Mouse (Mus musculus): ENCODE results near the gene Castor1. TPM values are rescaled to one million over a fixed set of nuclear protein-coding genes. Genes with fewer than 3 reads are reported as not detected.

The Castor1 gene
- polyA plus RNA-seq, 1 experiment from 2014 or later = 6.6 TPM

- peaks cover 66% of the 10 kb centered on the region for H3K4me1 ChIP-seq
- H3K27ac ChIP-seq = peak overlapping the region; percentile 75; the same call in 1 of the 2 replicates
- peaks cover 3% of the 10 kb centered on the region; the same call in 1 of the 2 replicates for H3K36me3 ChIP-seq
- H3K9ac ChIP-seq = no peak overlapping the region
- WGBS = 61% methylated on average over 3 of the region's 3 CpGs
- H3K4me2 ChIP-seq = no peak overlapping the region
- no peak overlapping the region for H3K4me3 ChIP-seq
- H3K27me3 ChIP-seq = no peaks in the 10 kb centered on the region
- no peaks in the 10 kb centered on the region for H3K9me3 ChIP-seq
- ATAC-seq (ENCODE audit: insufficient number of reproducible peaks, insufficient read depth, low FRiP score, low TSS enrichment, low read depth) = no peak
These were observed 25.3 kb upstream of the Castor1 start for GRCm38 (mm10) chr11:4192757-4193156.

GRCm38 (mm10) chr11:4193420-4193819 lies 24.6 kb upstream of the Castor1 start:
- ATAC-seq (ENCODE audit: insufficient number of reproducible peaks, insufficient read depth, low FRiP score, low TSS enrichment, low read depth) = no peak
- peaks cover 3% of the 10 kb centered on the region; the same call in 1 of the 2 replicates for H3K36me3 ChIP-seq
- H3K27ac ChIP-seq = no peak overlapping the region
- H3K27me3 ChIP-seq = no peaks in the 10 kb centered on the region
- H3K9me3 ChIP-seq = no peaks in the 10 kb centered on the region
- no peak overlapping the region for H3K4me3 ChIP-seq
- H3K9ac ChIP-seq = no peak overlapping the region
- H3K4me2 ChIP-seq = no peak overlapping the region
- peaks cover 60% of the 10 kb centered on the region for H3K4me1 ChIP-seq

- H3K4me1 ChIP-seq = peaks cover 53% of the 10 kb centered on the region
- WGBS = 76% methylated on average over 3 of the region's 3 CpGs
These were observed 22.4 kb upstream of the Castor1 start for GRCm38 (mm10) chr11:4195597-4196031.

GRCm38 (mm10) chr11:4196636-4197035 lies 21.4 kb upstream of the Castor1 start:
- Histone ChIP-seq H3K9me3 (no peaks in the 10 kb centered on the region), H3K4me1 (peaks cover 42% of the 10 kb centered on the region), H3K9ac (peak overlapping the region; percentile 32; the same call in 1 of the 2 replicates), H3K27ac (no peak overlapping the region), H3K4me3 (no peak overlapping the region), H3K36me3 (peaks cover 3% of the 10 kb centered on the region; the same call in 1 of the 2 replicates), H3K4me2 (no peak overlapping the region), H3K27me3 (no peaks in the 10 kb centered on the region)
- WGBS = 59% methylated on average over 8 of the region's 8 CpGs
- no peak for ATAC-seq (ENCODE audit: insufficient number of reproducible peaks, insufficient read depth, low FRiP score, low TSS enrichment, low read depth)

More at GRCm38 (mm10) chr11:4195597-4196031, 22.4 kb upstream of the Castor1 start:
- H3K27me3 ChIP-seq = no peaks in the 10 kb centered on the region
- no peak for ATAC-seq (ENCODE audit: insufficient number of reproducible peaks, insufficient read depth, low FRiP score, low TSS enrichment, low read depth)
- H3K36me3 ChIP-seq = peaks cover 3% of the 10 kb centered on the region; the same call in 1 of the 2 replicates
- no peaks in the 10 kb centered on the region for H3K9me3 ChIP-seq
- no peak overlapping the region for H3K9ac ChIP-seq
- no peak overlapping the region for H3K27ac ChIP-seq
- H3K4me3 ChIP-seq = no peak overlapping the region
- H3K4me2 ChIP-seq = no peak overlapping the region

- no peak overlapping the region for H3K27ac ChIP-seq
- 71% methylated on average over 1 of the region's 1 CpGs for WGBS
- H3K4me3 ChIP-seq = no peak overlapping the region
- H3K4me1 ChIP-seq = peaks cover 34% of the 10 kb centered on the region
- H3K27me3 ChIP-seq = no peaks in the 10 kb centered on the region
- no peak overlapping the region for H3K4me2 ChIP-seq
- ATAC-seq (ENCODE audit: insufficient number of reproducible peaks, insufficient read depth, low FRiP score, low TSS enrichment, low read depth) = no peak
- H3K9ac ChIP-seq = no peak overlapping the region
- H3K9me3 ChIP-seq = no peaks in the 10 kb centered on the region
- H3K36me3 ChIP-seq = no peaks in the 10 kb centered on the region; the same call in 1 of the 2 replicates
These were observed 20.3 kb upstream of the Castor1 start for GRCm38 (mm10) chr11:4197691-4198090.

- Histone ChIP-seq H3K9ac (no peak overlapping the region), H3K27me3 (no peaks in the 10 kb centered on the region), H3K4me2 (no peak overlapping the region), H3K4me1 (peaks cover 15% of the 10 kb centered on the region), H3K9me3 (no peaks in the 10 kb centered on the region), H3K4me3 (no peak overlapping the region), H3K27ac (no peak overlapping the region), H3K36me3 (peaks cover 17% of the 10 kb centered on the region)
- no peak for ATAC-seq (ENCODE audit: insufficient number of reproducible peaks, insufficient read depth, low FRiP score, low TSS enrichment, low read depth)
- 75% methylated on average over 11 of the region's 11 CpGs for WGBS
These were observed 15.9 kb upstream of the Castor1 start for GRCm38 (mm10) chr11:4201981-4202700.

GRCm38 (mm10) chr11:4202995-4203704 lies 14.9 kb upstream of the Castor1 start:
- no peak for ATAC-seq (ENCODE audit: insufficient number of reproducible peaks, insufficient read depth, low FRiP score, low TSS enrichment, low read depth)

GRCm38 (mm10) chr11:4203705-4204074 lies 14.3 kb upstream of the Castor1 start:
- Histone ChIP-seq H3K27ac (no peak overlapping the region), H3K36me3 (peaks cover 33% of the 10 kb centered on the region), H3K4me3 (no peak overlapping the region), H3K4me1 (peaks cover 13% of the 10 kb centered on the region), H3K9ac (no peak overlapping the region), H3K27me3 (no peaks in the 10 kb centered on the region), H3K4me2 (no peak overlapping the region), H3K9me3 (no peaks in the 10 kb centered on the region)
- 55% methylated on average over 2 of the region's 2 CpGs for WGBS
- ATAC-seq (ENCODE audit: insufficient number of reproducible peaks, insufficient read depth, low FRiP score, low TSS enrichment, low read depth) = no peak

More at GRCm38 (mm10) chr11:4202995-4203704, 14.9 kb upstream of the Castor1 start:
- Histone ChIP-seq H3K4me1 (peaks cover 13% of the 10 kb centered on the region), H3K9me3 (no peaks in the 10 kb centered on the region), H3K4me2 (no peak overlapping the region), H3K9ac (no peak overlapping the region), H3K36me3 (peaks cover 28% of the 10 kb centered on the region), H3K27me3 (no peaks in the 10 kb centered on the region), H3K27ac (no peak overlapping the region), H3K4me3 (no peak overlapping the region)
- 83% methylated on average over 12 of the region's 12 CpGs for WGBS

GRCm38 (mm10) chr11:4205097-4205655 lies 12.8 kb upstream of the Castor1 start:
- Histone ChIP-seq H3K27me3 (no peaks in the 10 kb centered on the region), H3K4me3 (no peak overlapping the region), H3K9me3 (no peaks in the 10 kb centered on the region), H3K27ac (no peak overlapping the region), H3K36me3 (peaks cover 47% of the 10 kb centered on the region), H3K4me2 (no peak overlapping the region), H3K9ac (no peak overlapping the region), H3K4me1 (peaks cover 6% of the 10 kb centered on the region; the same call in 1 of the 2 replicates)
- 83% methylated on average over 5 of the region's 5 CpGs for WGBS
- ATAC-seq (ENCODE audit: insufficient number of reproducible peaks, insufficient read depth, low FRiP score, low TSS enrichment, low read depth) = no peak

GRCm38 (mm10) chr11:4205951-4206350 lies 12.1 kb upstream of the Castor1 start:
- Histone ChIP-seq H3K4me1 (peaks cover 6% of the 10 kb centered on the region; the same call in 1 of the 2 replicates), H3K4me2 (no peak overlapping the region), H3K9me3 (no peaks in the 10 kb centered on the region), H3K4me3 (no peak overlapping the region), H3K9ac (no peak overlapping the region), H3K36me3 (peaks cover 55% of the 10 kb centered on the region), H3K27me3 (no peaks in the 10 kb centered on the region), H3K27ac (no peak overlapping the region)
- 91% methylated on average over 7 of the region's 7 CpGs for WGBS
- ATAC-seq (ENCODE audit: insufficient number of reproducible peaks, insufficient read depth, low FRiP score, low TSS enrichment, low read depth) = no peak

GRCm38 (mm10) chr11:4206563-4206962 lies 11.5 kb upstream of the Castor1 start:
- Histone ChIP-seq H3K9ac (no peak overlapping the region), H3K4me3 (no peak overlapping the region), H3K9me3 (no peaks in the 10 kb centered on the region), H3K4me1 (peaks cover 6% of the 10 kb centered on the region; the same call in 1 of the 2 replicates), H3K36me3 (peaks cover 60% of the 10 kb centered on the region), H3K27me3 (no peaks in the 10 kb centered on the region), H3K4me2 (no peak overlapping the region), H3K27ac (no peak overlapping the region)
- WGBS = 74% methylated on average over 6 of the region's 6 CpGs
- no peak for ATAC-seq (ENCODE audit: insufficient number of reproducible peaks, insufficient read depth, low FRiP score, low TSS enrichment, low read depth)
